Mouse (Mus musculus) spleen, adult 12 weeks (tissue): Measurements from ENCODE around the gene Rnf10.
A peak's percentile ranks its signal among the peaks of the same experiment; 100 is the strongest.

Experiments used
- DNase-seq: peaks from one replicate; pipeline ENCODE4 v3.0.0; 2022; ENCODE audit warnings: low spot score

Gene Rnf10

GRCm38 (mm10) chr5:115193669-115194625 lies 78.8 kb downstream of the Rnf10 start, which contains the start of gene Cabp1:
Gene Cabp1, minus strand, starts transcription at chr5:115194381.
- no peak for DNase-seq

GRCm38 (mm10) chr5:115193226-115193625 lies 79.5 kb downstream of the Rnf10 start:
- DNase-seq, result peak; percentile 27

- DNase-seq, result no peak
Observed at GRCm38 (mm10) chr5:115192828-115193195, 79.9 kb downstream of the Rnf10 start.

- no peak for DNase-seq
Observed at GRCm38 (mm10) chr5:115191880-115192827, 80.5 kb downstream of the Rnf10 start.
